Mouse (Mus musculus) c-Kit-positive CD71-positive TER-119-positive erythroid progenitor cells, embryonic 14.5 days (primary cell): ENCODE results near the gene Cela3b.

Source experiments
- DNase-seq: peaks from one replicate; pipeline ENCODE4 v3.0.0-alpha.2; 2013; ENCODE audit warnings: low spot score

Gene Cela3b

GRCm38 (mm10) chr4:137430502-137430901 is at the start of gene Cela3b:
Cela3b (minus strand) TSS chr4:137430540.
- DNase-seq, result no peak

GRCm38 (mm10) chr4:137479757-137480156 is 49.4 kb upstream of the Cela3b start:
- no peak for DNase-seq

GRCm38 (mm10) chr4:137478306-137478705 is 48.0 kb upstream of the Cela3b start:
- no peak for DNase-seq

GRCm38 (mm10) chr4:137477611-137478010 is 47.3 kb upstream of the Cela3b start:
- no peak for DNase-seq

GRCm38 (mm10) chr4:137476761-137477237 is 46.5 kb upstream of the Cela3b start:
- DNase-seq, result no peak

- DNase-seq, result no peak
These were observed 45.9 kb upstream of the Cela3b start for GRCm38 (mm10) chr4:137476065-137476760.

GRCm38 (mm10) chr4:137475271-137476050 is 45.1 kb upstream of the Cela3b start:
- no peak for DNase-seq

GRCm38 (mm10) chr4:137474694-137475093 is 44.4 kb upstream of the Cela3b start:
- DNase-seq, result no peak

- DNase-seq, result no peak
These were observed 43.5 kb upstream of the Cela3b start for GRCm38 (mm10) chr4:137473701-137474388.

GRCm38 (mm10) chr4:137473240-137473639 is 42.9 kb upstream of the Cela3b start:
- DNase-seq, result no peak

GRCm38 (mm10) chr4:137471326-137471725 is 41.0 kb upstream of the Cela3b start:
- no peak for DNase-seq

- no peak for DNase-seq
These were observed 40.5 kb upstream of the Cela3b start for GRCm38 (mm10) chr4:137470701-137471317.

GRCm38 (mm10) chr4:137469845-137470692 is 39.7 kb upstream of the Cela3b start:
- no peak for DNase-seq

- DNase-seq, result no peak
These were observed 38.9 kb upstream of the Cela3b start for GRCm38 (mm10) chr4:137469081-137469844.

GRCm38 (mm10) chr4:137468260-137469080 is 38.1 kb upstream of the Cela3b start, which contains the start of gene Hspg2:
Hspg2 (plus strand) TSS chr4:137468769.
- peak; percentile 91 for DNase-seq

GRCm38 (mm10) chr4:137467525-137467924 is 37.2 kb upstream of the Cela3b start:
- DNase-seq, result no peak

- DNase-seq, result no peak
These were observed 36.7 kb upstream of the Cela3b start for GRCm38 (mm10) chr4:137466991-137467390.

- DNase-seq, result no peak
These were observed 34.9 kb upstream of the Cela3b start for GRCm38 (mm10) chr4:137465125-137465787.
